Mouse (Mus musculus): ENCODE measurements around the gene Ophn1. TPM values are rescaled to one million over a fixed set of nuclear protein-coding genes. Genes with fewer than 3 reads are reported as not detected.

Gene Ophn1
- total RNA-seq, 1 experiment from 2014 or later, result 1.6 TPM

- ATAC-seq (ENCODE audit: extremely low read depth, insufficient number of reproducible peaks, low FRiP score, poor library complexity, severe bottlenecking), result no peak
Observed at GRCm38 (mm10) chrX:98850869-98851268, 40.0 kb downstream of the Ophn1 start.

- ATAC-seq (ENCODE audit: extremely low read depth, insufficient number of reproducible peaks, low FRiP score, poor library complexity, severe bottlenecking), result no peak
Observed at GRCm38 (mm10) chrX:98841606-98842005, 49.2 kb downstream of the Ophn1 start.

GRCm38 (mm10) chrX:98835989-98836388 is 54.8 kb downstream of the Ophn1 start:
- no peak for ATAC-seq (ENCODE audit: extremely low read depth, insufficient number of reproducible peaks, low FRiP score, poor library complexity, severe bottlenecking)

GRCm38 (mm10) chrX:98803813-98804212 is 87.0 kb downstream of the Ophn1 start:
- no peak for ATAC-seq (ENCODE audit: extremely low read depth, insufficient number of reproducible peaks, low FRiP score, poor library complexity, severe bottlenecking)

- no peak for ATAC-seq (ENCODE audit: extremely low read depth, insufficient number of reproducible peaks, low FRiP score, poor library complexity, severe bottlenecking)
Observed at GRCm38 (mm10) chrX:98774247-98774950, 116.4 kb downstream of the Ophn1 start.

GRCm38 (mm10) chrX:98755089-98755488 is 135.7 kb downstream of the Ophn1 start:
- no peak for ATAC-seq (ENCODE audit: extremely low read depth, insufficient number of reproducible peaks, low FRiP score, poor library complexity, severe bottlenecking)

- ATAC-seq (ENCODE audit: extremely low read depth, insufficient number of reproducible peaks, low FRiP score, poor library complexity, severe bottlenecking), result no peak
Observed at GRCm38 (mm10) chrX:98751279-98751817, 139.5 kb downstream of the Ophn1 start.

GRCm38 (mm10) chrX:98736758-98737157 is 154.1 kb downstream of the Ophn1 start:
- ATAC-seq (ENCODE audit: extremely low read depth, insufficient number of reproducible peaks, low FRiP score, poor library complexity, severe bottlenecking), result no peak

GRCm38 (mm10) chrX:98722991-98723390 is 167.8 kb downstream of the Ophn1 start:
- no peak for ATAC-seq (ENCODE audit: extremely low read depth, insufficient number of reproducible peaks, low FRiP score, poor library complexity, severe bottlenecking)

- ATAC-seq (ENCODE audit: extremely low read depth, insufficient number of reproducible peaks, low FRiP score, poor library complexity, severe bottlenecking), result no peak
Observed at GRCm38 (mm10) chrX:98707766-98708165, 183.1 kb downstream of the Ophn1 start.

- ATAC-seq (ENCODE audit: extremely low read depth, insufficient number of reproducible peaks, low FRiP score, poor library complexity, severe bottlenecking), result no peak
Observed at GRCm38 (mm10) chrX:98701635-98702034, 189.2 kb downstream of the Ophn1 start.

- no peak for ATAC-seq (ENCODE audit: extremely low read depth, insufficient number of reproducible peaks, low FRiP score, poor library complexity, severe bottlenecking)
Observed at GRCm38 (mm10) chrX:98682603-98683002, 208.2 kb downstream of the Ophn1 start.

GRCm38 (mm10) chrX:98681281-98681680 is 209.5 kb downstream of the Ophn1 start:
- no peak for ATAC-seq (ENCODE audit: extremely low read depth, insufficient number of reproducible peaks, low FRiP score, poor library complexity, severe bottlenecking)

GRCm38 (mm10) chrX:98670988-98671387 is 219.8 kb downstream of the Ophn1 start:
- ATAC-seq (ENCODE audit: extremely low read depth, insufficient number of reproducible peaks, low FRiP score, poor library complexity, severe bottlenecking), result no peak

GRCm38 (mm10) chrX:98651431-98651830 is 239.4 kb downstream of the Ophn1 start:
- no peak for ATAC-seq (ENCODE audit: extremely low read depth, insufficient number of reproducible peaks, low FRiP score, poor library complexity, severe bottlenecking)

- no peak for ATAC-seq (ENCODE audit: extremely low read depth, insufficient number of reproducible peaks, low FRiP score, poor library complexity, severe bottlenecking)
Observed at GRCm38 (mm10) chrX:98628666-98629404, 262.0 kb downstream of the Ophn1 start.

GRCm38 (mm10) chrX:98618865-98619264 is 272.0 kb downstream of the Ophn1 start:
- no peak for ATAC-seq (ENCODE audit: extremely low read depth, insufficient number of reproducible peaks, low FRiP score, poor library complexity, severe bottlenecking)

- no peak for ATAC-seq (ENCODE audit: extremely low read depth, insufficient number of reproducible peaks, low FRiP score, poor library complexity, severe bottlenecking)
Observed at GRCm38 (mm10) chrX:98617426-98617825, 273.4 kb downstream of the Ophn1 start.

GRCm38 (mm10) chrX:98574201-98574600 is 316.6 kb downstream of the Ophn1 start:
- ATAC-seq (ENCODE audit: extremely low read depth, insufficient number of reproducible peaks, low FRiP score, poor library complexity, severe bottlenecking), result no peak

GRCm38 (mm10) chrX:98546458-98546857 is 344.4 kb downstream of the Ophn1 start:
- ATAC-seq (ENCODE audit: extremely low read depth, insufficient number of reproducible peaks, low FRiP score, poor library complexity, severe bottlenecking), result no peak

Data from neutrophil, adult 5-6 weeks (primary cell).